Mouse (Mus musculus): ENCODE measurements around the gene Gm973.

GRCm38 (mm10) chr1:59609458-59609857 is 93.4 kb downstream of the Gm973 start:
- TF ChIP-seq CTCF (IDR thresholded peaks at IDR 0.05; ENCODE audit: low read depth, low read length) (peak; percentile 65; the same call in 1 of the 2 replicates), TAL1 (conservative IDR thresholded peaks at IDR 0.05; ENCODE audit: low read depth, low read length) (no peak), GATA1 (IDR thresholded peaks at IDR 0.05; ENCODE audit: borderline replicate concordance, low read length) (no peak)

Data from G1E (cell line).